Mouse (Mus musculus): ENCODE data around the gene Tmem45b.

DNA sequence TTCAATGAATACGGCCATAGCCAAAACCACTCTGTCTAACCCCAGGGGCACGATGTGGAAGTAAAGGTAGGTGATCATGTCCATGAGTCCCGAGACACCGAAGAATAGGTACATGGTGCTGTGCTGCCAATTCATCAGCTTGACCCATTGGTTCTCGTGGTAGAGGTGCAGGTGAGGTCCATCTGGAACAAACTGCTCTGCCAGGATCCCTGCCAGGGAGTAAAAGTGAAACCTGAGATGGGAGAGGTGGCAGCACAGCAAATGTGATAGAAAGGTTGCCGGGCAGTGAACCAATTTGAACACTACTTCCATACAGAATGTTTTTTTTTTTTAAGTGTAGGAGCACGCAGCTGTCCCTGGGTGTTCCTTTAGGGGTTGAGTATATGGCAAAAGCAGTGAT is 35.3 kb downstream of the Tmem45b start:
- TF ChIP-seq POLR2A (IDR thresholded peaks at IDR 0.05; ENCODE audit: control insufficient read depth, low read depth, low read length): no peak
- TF ChIP-seq CTCF (IDR thresholded peaks at IDR 0.05; ENCODE audit: control insufficient read depth, insufficient read depth, insufficient replicate concordance, low read depth, low read length): no peak

Data from testis, adult 2 months (tissue).